ENCODE assay signal across 10 mouse cellular contexts in genomic region chr17:11913620-11914019, GRCm38 (mm10).
DNase-seq lines count a peak whose midpoint lies in the region; ATAC-seq and TF ChIP-seq lines count a peak whose summit lies in the region.
"Had no signal": no experiment of that assay in that cellular context is flagged by ENCODE, and none has a peak within 500 bp of the region (broad histone marks: within the 10 kb centered on the region; RNA-seq: fewer than 3 reads in every experiment).

No protein-coding gene starts in this region.

- intact Hi-C loops in heart, postnatal 25 days (cut with DNase I) = no loop called here

- no peak for TF ChIP-seq POLR2A in limb, embryonic 14.5 days (IDR thresholded peaks at IDR 0.05; ENCODE audit: borderline replicate concordance, extremely low read depth, insufficient read depth, insufficient read length)

- no peaks in the 10 kb centered on the region for H3K9me3 ChIP-seq in heart, embryonic 15.5 days (replicated peaks)
- no peaks in the 10 kb centered on the region for H3K9me3 ChIP-seq in embryonic facial prominence, embryonic 10.5 days
- H3K9me3 ChIP-seq in forebrain, embryonic 13.5 days (replicated peaks) = no peaks in the 10 kb centered on the region
- no peaks in the 10 kb centered on the region for H3K9me3 ChIP-seq in limb, embryonic 14.5 days (ENCODE audit: control insufficient read depth, low read length)

- H3K4me2 ChIP-seq in heart, embryonic 15.5 days = peak overlapping the region; percentile 60
- peak overlapping the region; percentile 58 for H3K4me2 ChIP-seq in forebrain, embryonic 13.5 days
- peak overlapping the region; percentile 49; the same call in 1 of the 2 replicates for H3K4me2 ChIP-seq in limb, embryonic 14.5 days (replicated peaks; ENCODE audit: low read depth, low read length, severe bottlenecking)

- 0 out of 2 replicates have a peak, but pooled peaks cover 2% of the 10 kb centered on the region for H3K4me1 ChIP-seq in heart, embryonic 15.5 days (replicated peaks)
- H3K4me1 ChIP-seq in embryonic facial prominence, embryonic 10.5 days = peaks cover 11% of the 10 kb centered on the region
- peaks cover 22% of the 10 kb centered on the region for H3K4me1 ChIP-seq in forebrain, embryonic 13.5 days
- H3K4me1 ChIP-seq in limb, embryonic 14.5 days (ENCODE audit: control insufficient read depth, insufficient read depth, low read length) = no peaks in the 10 kb centered on the region

- H3K4me3 ChIP-seq in heart, embryonic 15.5 days = peak overlapping the region; percentile 17; the same call in 1 of the 2 replicates
- H3K4me3 ChIP-seq in embryonic facial prominence, embryonic 10.5 days = peak overlapping the region; percentile 45
- H3K4me3 ChIP-seq in forebrain, embryonic 13.5 days = no peak overlapping the region
- 0 out of 2 replicates have a peak overlapping the region, but pooled peaks have one; percentile 21 for H3K4me3 ChIP-seq in limb, embryonic 14.5 days (replicated peaks; ENCODE audit: low read length)

- ATAC-seq in heart, embryonic 15.5 days (replicated peaks; ENCODE audit: insufficient number of reproducible peaks, insufficient read depth, low FRiP score, low read depth) = no peak
- peak; percentile 56; the same call in 1 of the 2 replicates for ATAC-seq in forebrain, embryonic 13.5 days
- ATAC-seq in limb, embryonic 14.5 days (ENCODE audit: low FRiP score, low read depth) = no peak
- ATAC-seq in megakaryocyte-erythroid progenitor cell, adult 5-6 weeks (replicated peaks; ENCODE audit: low FRiP score, low TSS enrichment, poor library complexity, severe bottlenecking) = no peak

- H3K27me3 ChIP-seq in heart, embryonic 15.5 days = peaks cover 28% of the 10 kb centered on the region
- peaks cover 63% of the 10 kb centered on the region for H3K27me3 ChIP-seq in embryonic facial prominence, embryonic 10.5 days (replicated peaks; ENCODE audit: low read depth, poor library complexity, severe bottlenecking)
- H3K27me3 ChIP-seq in forebrain, embryonic 13.5 days = peaks cover 9% of the 10 kb centered on the region
- peaks cover 3% of the 10 kb centered on the region; the same call in 1 of the 2 replicates for H3K27me3 ChIP-seq in limb, embryonic 14.5 days (ENCODE audit: control insufficient read depth, insufficient read depth, low read length)

- H3K36me3 ChIP-seq in heart, embryonic 15.5 days = no peaks in the 10 kb centered on the region
- no peaks in the 10 kb centered on the region for H3K36me3 ChIP-seq in embryonic facial prominence, embryonic 10.5 days (replicated peaks)
- no peaks in the 10 kb centered on the region for H3K36me3 ChIP-seq in forebrain, embryonic 13.5 days (ENCODE audit: poor library complexity, severe bottlenecking)
- H3K36me3 ChIP-seq in limb, embryonic 14.5 days (ENCODE audit: control insufficient read depth, insufficient read depth, low read length) = no peaks in the 10 kb centered on the region

- WGBS in heart, embryonic 15.5 days = 20% methylated on average over 8 of the region's 8 CpGs
- WGBS in embryonic facial prominence, embryonic 10.5 days = 15% methylated on average over 8 of the region's 8 CpGs
- 9% methylated on average over 8 of the region's 8 CpGs for WGBS in forebrain, embryonic 13.5 days
- WGBS in limb, embryonic 14.5 days = 12% methylated on average over 8 of the region's 8 CpGs

- no peak overlapping the region for H3K9ac ChIP-seq in heart, embryonic 15.5 days
- no peak overlapping the region for H3K9ac ChIP-seq in forebrain, embryonic 13.5 days
- H3K9ac ChIP-seq in limb, embryonic 14.5 days (ENCODE audit: low read depth, low read length, severe bottlenecking) = no peak overlapping the region

- H3K27ac ChIP-seq in heart, embryonic 15.5 days = no peak overlapping the region
- H3K27ac ChIP-seq in embryonic facial prominence, embryonic 10.5 days (replicated peaks) = no peak overlapping the region
- no peak overlapping the region for H3K27ac ChIP-seq in forebrain, embryonic 13.5 days
- no peak overlapping the region for H3K27ac ChIP-seq in limb, embryonic 14.5 days (replicated peaks; ENCODE audit: low read depth, low read length)

- no peak for DNase-seq in heart, postnatal 25 days (ENCODE audit: low spot score)
- no peak for DNase-seq in embryonic facial prominence, embryonic 10.5 days (ENCODE audit: low spot score)
- no peak for DNase-seq in limb, embryonic 14.5 days (ENCODE audit: low spot score)
- DNase-seq in testis, postnatal 14 days (ENCODE audit: low spot score) = no peak
- DNase-seq in T-cell, adult 2 months (ENCODE audit: low spot score) = no peak
- DNase-seq: kidney, adult 9 months; thymus, postnatal 25 days had no signal
